Mouse (Mus musculus) embryonic facial prominence, embryonic 14.5 days (tissue): ENCODE measurements around the gene Pard3. TPM values are rescaled to one million over a fixed set of nuclear protein-coding genes. Genes with fewer than 3 reads are reported as not detected.

ENCODE experiments used
- ATAC-seq: fragments of 200-750 bp; cut with Nextera tagmentation; 2 replicates; pipeline ENCODE4 v1.8.0; 2017; ENCODE audit warnings: low read depth, moderate number of reproducible peaks, moderate TSS enrichment
- DNase-seq: peaks from one replicate; pipeline ENCODE4 v3.0.0-alpha.2; 2015; ENCODE audit warnings: low spot score
- H3K27ac ChIP-seq: fragments of 300-500 bp; sonication (generic); replicated peaks from 2 replicates; pipeline ENCODE4 v1.5.1; 2014; ENCODE audit warnings: low read depth, mild to moderate bottlenecking, low read length, moderate library complexity
- H3K27me3 ChIP-seq: fragments of 300-500 bp; sonication (generic); replicated peaks from 2 replicates; pipeline ENCODE4 v1.6.1; 2014; ENCODE audit warnings: low read length; ENCODE audit not compliant: control insufficient read depth, insufficient read depth
- H3K36me3 ChIP-seq: fragments of 300-500 bp; sonication (generic); 2 replicates; pipeline ENCODE4 v1.6.1; 2014; ENCODE audit warnings: low read length, mixed read lengths; ENCODE audit not compliant: control insufficient read depth, insufficient read depth
- H3K4me1 ChIP-seq: fragments of 300-500 bp; sonication (generic); 2 replicates; pipeline ENCODE4 v1.6.1; 2014; ENCODE audit warnings: antibody characterized with exemption, low read length; ENCODE audit not compliant: control insufficient read depth, insufficient read depth
- H3K4me2 ChIP-seq: fragments of 300-500 bp; sonication (generic); 2 replicates; pipeline ENCODE4 v1.6.1; 2014; ENCODE audit warnings: low read depth, mild to moderate bottlenecking, low read length, moderate library complexity, mixed read lengths
- H3K4me3 ChIP-seq: fragments of 300-500 bp; sonication (generic); 2 replicates; pipeline ENCODE4 v1.5.1; 2014; ENCODE audit warnings: low read depth, mild to moderate bottlenecking, low read length
- H3K9ac ChIP-seq: fragments of 300-500 bp; sonication (generic); 2 replicates; pipeline ENCODE4 v1.6.1; 2014; ENCODE audit warnings: low read depth, mild to moderate bottlenecking, low read length, moderate library complexity, mixed read lengths
- H3K9me3 ChIP-seq: fragments of 300-500 bp; sonication (generic); 2 replicates; pipeline ENCODE4 v1.6.1; 2016; ENCODE audit warnings: low read length; ENCODE audit not compliant: control insufficient read depth
- WGBS: fragments of 180-500 bp; shearing (Covaris S2); extraction: QIAGEN DNeasy Blood & Tissue Kit; methylation state at CpG from one replicate; pipeline ENCODE4 v1.1.7; 2014; 5-methylcytosine and 5-hydroxymethylcytosine counted together
- polyA plus RNA-seq: library from polyadenylated mRNA; unstranded; fragments of >200 nt; fragmentation: Nextera tagmentation; extraction: Ambion mirVana; gene quantifications from 2 replicates; pipeline ENCODE4 v1.2.1, GENCODE M21; 2014

Pard3 gene
- polyA plus RNA-seq, 1 experiment from 2014 or later = 35.4 TPM

GRCm38 (mm10) chr8:127570527-127570926 is 506.8 kb downstream of the Pard3 start:
- Histone ChIP-seq H3K9ac (no peak overlapping the region), H3K4me1 (no peaks in the 10 kb centered on the region), H3K27ac (no peak overlapping the region; the same call in 1 of the 2 replicates), H3K36me3 (no peaks in the 10 kb centered on the region), H3K9me3 (no peaks in the 10 kb centered on the region), H3K4me3 (no peak overlapping the region), H3K4me2 (no peak overlapping the region), H3K27me3 (no peaks in the 10 kb centered on the region)
- ATAC-seq = no peak
- WGBS = 92% methylated on average over 1 of the region's 1 CpGs
- DNase-seq = no peak

GRCm38 (mm10) chr8:127572493-127572892 is 508.8 kb downstream of the Pard3 start:
- Histone ChIP-seq H3K36me3 (no peaks in the 10 kb centered on the region), H3K4me2 (no peak overlapping the region), H3K4me1 (no peaks in the 10 kb centered on the region), H3K27ac (no peak overlapping the region), H3K4me3 (no peak overlapping the region), H3K9ac (no peak overlapping the region), H3K9me3 (no peaks in the 10 kb centered on the region), H3K27me3 (no peaks in the 10 kb centered on the region)
- 91% methylated on average over 4 of the region's 4 CpGs for WGBS
- DNase-seq (no peak), ATAC-seq (no peak)

GRCm38 (mm10) chr8:127576657-127577056 is 513.0 kb downstream of the Pard3 start:
- no peak overlapping the region for H3K4me2 ChIP-seq
- no peak overlapping the region for H3K9ac ChIP-seq
- H3K27me3 ChIP-seq = no peaks in the 10 kb centered on the region
- WGBS = 88% methylated on average over 4 of the region's 4 CpGs
- no peak overlapping the region for H3K27ac ChIP-seq
- DNase-seq = no peak
- no peak overlapping the region for H3K4me3 ChIP-seq
- ATAC-seq = no peak
- H3K36me3 ChIP-seq = no peaks in the 10 kb centered on the region
- no peaks in the 10 kb centered on the region for H3K4me1 ChIP-seq
- no peaks in the 10 kb centered on the region for H3K9me3 ChIP-seq

GRCm38 (mm10) chr8:127577656-127578055 is 514.0 kb downstream of the Pard3 start:
- DNase-seq = no peak
- H3K27me3 ChIP-seq = no peaks in the 10 kb centered on the region
- no peaks in the 10 kb centered on the region for H3K36me3 ChIP-seq
- ATAC-seq = no peak
- no peaks in the 10 kb centered on the region for H3K4me1 ChIP-seq
- no peak overlapping the region for H3K4me3 ChIP-seq
- H3K9me3 ChIP-seq = no peaks in the 10 kb centered on the region
- H3K27ac ChIP-seq = no peak overlapping the region
- 82% methylated on average over 6 of the region's 6 CpGs for WGBS
- H3K4me2 ChIP-seq = no peak overlapping the region
- H3K9ac ChIP-seq = no peak overlapping the region

- WGBS = 87% methylated on average over 9 of the region's 9 CpGs
- Histone ChIP-seq H3K27me3 (no peaks in the 10 kb centered on the region), H3K27ac (no peak overlapping the region), H3K9me3 (no peaks in the 10 kb centered on the region), H3K9ac (no peak overlapping the region), H3K4me2 (no peak overlapping the region), H3K4me3 (no peak overlapping the region), H3K4me1 (no peaks in the 10 kb centered on the region), H3K36me3 (no peaks in the 10 kb centered on the region)
- DNase-seq (no peak), ATAC-seq (no peak)
Observed at GRCm38 (mm10) chr8:127579436-127579835, 515.7 kb downstream of the Pard3 start.

- Histone ChIP-seq H3K27me3 (no peaks in the 10 kb centered on the region), H3K4me3 (no peak overlapping the region), H3K9me3 (no peaks in the 10 kb centered on the region), H3K9ac (no peak overlapping the region), H3K36me3 (no peaks in the 10 kb centered on the region), H3K27ac (no peak overlapping the region), H3K4me1 (peaks cover 3% of the 10 kb centered on the region), H3K4me2 (no peak overlapping the region)
- WGBS = 79% methylated on average over 2 of the region's 2 CpGs
- DNase-seq = no peak
- ATAC-seq = no peak
Observed at GRCm38 (mm10) chr8:127583429-127583828, 519.7 kb downstream of the Pard3 start.

- 80% methylated on average over 8 of the region's 8 CpGs for WGBS
- Histone ChIP-seq H3K9ac (no peak overlapping the region), H3K4me1 (peaks cover 3% of the 10 kb centered on the region), H3K9me3 (no peaks in the 10 kb centered on the region), H3K4me2 (no peak overlapping the region), H3K27ac (no peak overlapping the region), H3K36me3 (no peaks in the 10 kb centered on the region), H3K4me3 (no peak overlapping the region), H3K27me3 (no peaks in the 10 kb centered on the region)
- ATAC-seq = no peak
- DNase-seq = no peak
Observed at GRCm38 (mm10) chr8:127585618-127586017, 521.9 kb downstream of the Pard3 start.

GRCm38 (mm10) chr8:127586681-127587080 is 523.0 kb downstream of the Pard3 start:
- no peak for DNase-seq
- Histone ChIP-seq H3K4me1 (peaks cover 3% of the 10 kb centered on the region), H3K36me3 (no peaks in the 10 kb centered on the region), H3K4me2 (no peak overlapping the region), H3K27ac (no peak overlapping the region), H3K4me3 (no peak overlapping the region), H3K9me3 (no peaks in the 10 kb centered on the region), H3K27me3 (no peaks in the 10 kb centered on the region), H3K9ac (no peak overlapping the region)
- 44% methylated on average over 5 of the region's 5 CpGs for WGBS
- ATAC-seq = no peak

GRCm38 (mm10) chr8:127588313-127588712 is 524.6 kb downstream of the Pard3 start:
- Histone ChIP-seq H3K4me1 (peaks cover 3% of the 10 kb centered on the region), H3K27me3 (no peaks in the 10 kb centered on the region), H3K36me3 (peaks cover 2% of the 10 kb centered on the region; the same call in 1 of the 2 replicates), H3K4me2 (no peak overlapping the region), H3K9me3 (no peaks in the 10 kb centered on the region), H3K4me3 (no peak overlapping the region), H3K9ac (no peak overlapping the region), H3K27ac (no peak overlapping the region)
- 71% methylated on average over 4 of the region's 4 CpGs for WGBS
- DNase-seq (no peak), ATAC-seq (no peak)
